Mouse (Mus musculus) adipocyte (in vitro differentiated cells): ENCODE results near the gene Efhd2.
A peak's percentile ranks its signal among the peaks of the same experiment; 100 is the strongest.

Experiments
- DNase-seq: peaks from one replicate; pipeline ENCODE4 v3.0.0-alpha.2; 2016; ENCODE audit warnings: low spot score

The Efhd2 gene

GRCm38 (mm10) chr4:141859351-141859750, 15.4 kb downstream of the Efhd2 start:
- no peak for DNase-seq

GRCm38 (mm10) chr4:141858501-141858900, 16.2 kb downstream of the Efhd2 start:
- no peak for DNase-seq

- DNase-seq = peak; percentile 66
These were observed 17.2 kb downstream of the Efhd2 start for GRCm38 (mm10) chr4:141857422-141857930.

GRCm38 (mm10) chr4:141853437-141853836, 21.3 kb downstream of the Efhd2 start:
- peak; percentile 32 for DNase-seq

GRCm38 (mm10) chr4:141845999-141846398, 28.7 kb downstream of the Efhd2 start, which contains the start of gene Ctrc:
Ctrc (minus strand) TSS chr4:141846359.
- DNase-seq = no peak

- DNase-seq = no peak
These were observed 40.1 kb downstream of the Efhd2 start for GRCm38 (mm10) chr4:141834536-141835095.

GRCm38 (mm10) chr4:141833911-141834310, 40.8 kb downstream of the Efhd2 start:
- no peak for DNase-seq

- no peak for DNase-seq
These were observed 43.4 kb downstream of the Efhd2 start for GRCm38 (mm10) chr4:141831361-141831760.

- DNase-seq = no peak
These were observed 44.3 kb downstream of the Efhd2 start for GRCm38 (mm10) chr4:141830381-141830780.

- DNase-seq = no peak
These were observed 46.5 kb downstream of the Efhd2 start for GRCm38 (mm10) chr4:141828177-141828576.

- no peak for DNase-seq
These were observed 47.3 kb downstream of the Efhd2 start for GRCm38 (mm10) chr4:141827401-141827800.

- no peak for DNase-seq
These were observed 48.7 kb downstream of the Efhd2 start, which contains the start of gene Cela2a for GRCm38 (mm10) chr4:141826060-141826459. Cela2a (minus strand) TSS chr4:141826160.

- peak; percentile 18 for DNase-seq
These were observed 51.7 kb downstream of the Efhd2 start for GRCm38 (mm10) chr4:141822979-141823378.

- no peak for DNase-seq
These were observed 52.6 kb downstream of the Efhd2 start for GRCm38 (mm10) chr4:141822089-141822488.

- DNase-seq = no peak
These were observed 53.5 kb downstream of the Efhd2 start for GRCm38 (mm10) chr4:141821178-141821577.

GRCm38 (mm10) chr4:141819316-141819715, 55.4 kb downstream of the Efhd2 start:
- DNase-seq = no peak

GRCm38 (mm10) chr4:141818861-141819260, 55.9 kb downstream of the Efhd2 start:
- no peak for DNase-seq

GRCm38 (mm10) chr4:141817706-141818105, 57.0 kb downstream of the Efhd2 start:
- no peak for DNase-seq

- no peak for DNase-seq
These were observed 57.7 kb downstream of the Efhd2 start for GRCm38 (mm10) chr4:141816776-141817655.

GRCm38 (mm10) chr4:141816267-141816666, 58.5 kb downstream of the Efhd2 start:
- DNase-seq = no peak

GRCm38 (mm10) chr4:141811375-141811774, 63.3 kb downstream of the Efhd2 start:
- no peak for DNase-seq

- DNase-seq = no peak
These were observed 63.7 kb downstream of the Efhd2 start for GRCm38 (mm10) chr4:141810975-141811374.

GRCm38 (mm10) chr4:141809850-141810464, 64.8 kb downstream of the Efhd2 start:
- DNase-seq = peak; percentile 37
